Mouse (Mus musculus): Measurements from ENCODE around the gene Zfp428. TPM values are rescaled to one million over a fixed set of nuclear protein-coding genes. Genes with fewer than 3 reads are reported as not detected.
"Not testable (repeated sequence)": the region's sequence is repeated elsewhere in the genome, so short reads cannot be mapped to it uniquely, and the experiment has no call there.

The Zfp428 gene
- polyA plus RNA-seq, 1 experiment: 9.5 TPM

GRCm38 (mm10) chr7:24506476-24506837, 349 bp upstream of the Zfp428 start:
- TF ChIP-seq CTCF (conservative IDR thresholded peaks at IDR 0.05; ENCODE audit: insufficient read depth, insufficient read length, low read depth, low read length) (no peak), POLR2A (IDR thresholded peaks at IDR 0.05; ENCODE audit: low read depth, low read length) (no peak)
- under 1% methylated on average over 12 of the region's 12 CpGs for WGBS
- peak; percentile 89 for DNase-seq
- Histone ChIP-seq H3K36me3 (ENCODE audit: control insufficient read depth, insufficient read depth, low read length) (no peaks in the 10 kb centered on the region), H3K27me3 (replicated peaks; ENCODE audit: control insufficient read depth, insufficient read depth, low read length) (no peaks in the 10 kb centered on the region), H3K27ac (ENCODE audit: insufficient read depth, low read depth, low read length) (peak overlapping the region; percentile 90), H3K4me1 (ENCODE audit: control insufficient read depth, insufficient read depth, low read length) (peaks cover 11% of the 10 kb centered on the region; the same call in 1 of the 2 replicates), H3K4me3 (ENCODE audit: insufficient read depth, low read depth, low read length) (peak overlapping the region; percentile 90)

GRCm38 (mm10) chr7:24507726-24508114, 914 bp downstream of the Zfp428 start:
- peak overlapping the region; percentile 90 for H3K4me3 ChIP-seq (ENCODE audit: insufficient read depth, low read depth, low read length)
- no peaks in the 10 kb centered on the region for H3K36me3 ChIP-seq (ENCODE audit: control insufficient read depth, insufficient read depth, low read length)
- peak overlapping the region; percentile 90 for H3K27ac ChIP-seq (ENCODE audit: insufficient read depth, low read depth, low read length)
- WGBS: 2% methylated on average over 20 of the region's 20 CpGs
- peak; percentile 38 for DNase-seq
- TF ChIP-seq POLR2A (IDR thresholded peaks at IDR 0.05; ENCODE audit: low read depth, low read length): no peak
- no peak for TF ChIP-seq CTCF (conservative IDR thresholded peaks at IDR 0.05; ENCODE audit: insufficient read depth, insufficient read length, low read depth, low read length)
- H3K27me3 ChIP-seq (replicated peaks; ENCODE audit: control insufficient read depth, insufficient read depth, low read length): no peaks in the 10 kb centered on the region
- peaks cover 11% of the 10 kb centered on the region; the same call in 1 of the 2 replicates for H3K4me1 ChIP-seq (ENCODE audit: control insufficient read depth, insufficient read depth, low read length)

GRCm38 (mm10) chr7:24512355-24512754, 5.5 kb downstream of the Zfp428 start, which contains the start of gene AC161166.1:
TSS of gene AC161166.1 (minus strand) at chr7:24512455.
- no peaks in the 10 kb centered on the region for H3K27me3 ChIP-seq (replicated peaks; ENCODE audit: control insufficient read depth, insufficient read depth, low read length)
- H3K4me1 ChIP-seq (ENCODE audit: control insufficient read depth, insufficient read depth, low read length): peaks cover 7% of the 10 kb centered on the region; the same call in 1 of the 2 replicates
- no peaks in the 10 kb centered on the region for H3K36me3 ChIP-seq (ENCODE audit: control insufficient read depth, insufficient read depth, low read length)
- no peak within 1 kb of the TSS for H3K27ac ChIP-seq (ENCODE audit: insufficient read depth, low read depth, low read length)
- no peak for DNase-seq
- TF ChIP-seq POLR2A (IDR thresholded peaks at IDR 0.05; ENCODE audit: low read depth, low read length) (no peak), CTCF (conservative IDR thresholded peaks at IDR 0.05; ENCODE audit: insufficient read depth, insufficient read length, low read depth, low read length) (no peak)
- WGBS: 92% methylated on average over 7 of the region's 7 CpGs
- no peak within 1 kb of the TSS for H3K4me3 ChIP-seq (ENCODE audit: insufficient read depth, low read depth, low read length)

GRCm38 (mm10) chr7:24516319-24516718, 9.5 kb downstream of the Zfp428 start:
- TF ChIP-seq CTCF (conservative IDR thresholded peaks at IDR 0.05; ENCODE audit: insufficient read depth, insufficient read length, low read depth, low read length): 0 out of 2 replicates have a peak, but pooled peaks have one; percentile 41
- H3K27ac ChIP-seq (ENCODE audit: insufficient read depth, low read depth, low read length); H3K36me3 ChIP-seq (ENCODE audit: control insufficient read depth, insufficient read depth, low read length); H3K27me3 ChIP-seq (replicated peaks; ENCODE audit: control insufficient read depth, insufficient read depth, low read length); H3K4me3 ChIP-seq (ENCODE audit: insufficient read depth, low read depth, low read length); H3K4me1 ChIP-seq (ENCODE audit: control insufficient read depth, insufficient read depth, low read length): not testable (repeated sequence)
- peak; percentile 51 for DNase-seq
- 73% methylated on average over 8 of the region's 8 CpGs for WGBS

- no peak for TF ChIP-seq CTCF (conservative IDR thresholded peaks at IDR 0.05; ENCODE audit: insufficient read depth, insufficient read length, low read depth, low read length)
- no peak for TF ChIP-seq POLR2A (IDR thresholded peaks at IDR 0.05; ENCODE audit: low read depth, low read length)
- no peaks in the 10 kb centered on the region for H3K4me1 ChIP-seq (ENCODE audit: control insufficient read depth, insufficient read depth, low read length)
- H3K27me3 ChIP-seq (replicated peaks; ENCODE audit: control insufficient read depth, insufficient read depth, low read length): no peaks in the 10 kb centered on the region
- 75% methylated on average over 5 of the region's 5 CpGs for WGBS
- no peak overlapping the region for H3K4me3 ChIP-seq (ENCODE audit: insufficient read depth, low read depth, low read length)
- H3K27ac ChIP-seq (ENCODE audit: insufficient read depth, low read depth, low read length): no peak overlapping the region
- DNase-seq: no peak
- H3K36me3 ChIP-seq (ENCODE audit: control insufficient read depth, insufficient read depth, low read length): no peaks in the 10 kb centered on the region
Measured at GRCm38 (mm10) chr7:24517077-24517476, 10.3 kb downstream of the Zfp428 start.

GRCm38 (mm10) chr7:24517654-24518053, 10.8 kb downstream of the Zfp428 start:
- Histone ChIP-seq H3K36me3 (ENCODE audit: control insufficient read depth, insufficient read depth, low read length) (no peaks in the 10 kb centered on the region), H3K4me1 (ENCODE audit: control insufficient read depth, insufficient read depth, low read length) (no peaks in the 10 kb centered on the region), H3K27ac (ENCODE audit: insufficient read depth, low read depth, low read length) (no peak overlapping the region), H3K4me3 (ENCODE audit: insufficient read depth, low read depth, low read length) (no peak overlapping the region), H3K27me3 (replicated peaks; ENCODE audit: control insufficient read depth, insufficient read depth, low read length) (no peaks in the 10 kb centered on the region)
- no peak for DNase-seq
- WGBS: 68% methylated on average over 6 of the region's 6 CpGs
- TF ChIP-seq CTCF (conservative IDR thresholded peaks at IDR 0.05; ENCODE audit: insufficient read depth, insufficient read length, low read depth, low read length): no peak
- no peak for TF ChIP-seq POLR2A (IDR thresholded peaks at IDR 0.05; ENCODE audit: low read depth, low read length)

- no peaks in the 10 kb centered on the region for H3K27me3 ChIP-seq (replicated peaks; ENCODE audit: control insufficient read depth, insufficient read depth, low read length)
- no peaks in the 10 kb centered on the region for H3K4me1 ChIP-seq (ENCODE audit: control insufficient read depth, insufficient read depth, low read length)
- no peak overlapping the region for H3K27ac ChIP-seq (ENCODE audit: insufficient read depth, low read depth, low read length)
- no peaks in the 10 kb centered on the region for H3K36me3 ChIP-seq (ENCODE audit: control insufficient read depth, insufficient read depth, low read length)
- TF ChIP-seq POLR2A (IDR thresholded peaks at IDR 0.05; ENCODE audit: low read depth, low read length) (no peak), CTCF (conservative IDR thresholded peaks at IDR 0.05; ENCODE audit: insufficient read depth, insufficient read length, low read depth, low read length) (no peak)
- WGBS: 50% methylated on average over 3 of the region's 3 CpGs
- H3K4me3 ChIP-seq (ENCODE audit: insufficient read depth, low read depth, low read length): no peak overlapping the region
- DNase-seq: no peak
Measured at GRCm38 (mm10) chr7:24519130-24519529, 12.3 kb downstream of the Zfp428 start.

- not testable (repeated sequence) for H3K27me3 ChIP-seq (replicated peaks; ENCODE audit: control insufficient read depth, insufficient read depth, low read length); H3K4me1 ChIP-seq (ENCODE audit: control insufficient read depth, insufficient read depth, low read length); DNase-seq; H3K4me3 ChIP-seq (ENCODE audit: insufficient read depth, low read depth, low read length); H3K36me3 ChIP-seq (ENCODE audit: control insufficient read depth, insufficient read depth, low read length); H3K27ac ChIP-seq (ENCODE audit: insufficient read depth, low read depth, low read length)
- WGBS: 90% methylated on average over 10 of the region's 10 CpGs
Measured at GRCm38 (mm10) chr7:24520054-24520453, 13.2 kb downstream of the Zfp428 start.
